Mouse (Mus musculus) gastrocnemius, adult 8-10 months (tissue): ENCODE measurements around the gene Slc22a20. TPM values are rescaled to one million over a fixed set of nuclear protein-coding genes. Genes with fewer than 3 reads are reported as not detected.

Experiments
- DNase-seq, 2 experiments: peaks; one replicate each; pipeline ENCODE4 v3.0.0; 2022; ENCODE audit warnings: low spot score in 2 of 2
- total RNA-seq, 4 experiments: library from RNA; stranded (reverse); gene quantifications; 2 replicates each; pipeline ENCODE4 v1.2.4; 2022

Gene Slc22a20
- total RNA-seq, 4 experiments from 2014 or later: not detected

DNA sequence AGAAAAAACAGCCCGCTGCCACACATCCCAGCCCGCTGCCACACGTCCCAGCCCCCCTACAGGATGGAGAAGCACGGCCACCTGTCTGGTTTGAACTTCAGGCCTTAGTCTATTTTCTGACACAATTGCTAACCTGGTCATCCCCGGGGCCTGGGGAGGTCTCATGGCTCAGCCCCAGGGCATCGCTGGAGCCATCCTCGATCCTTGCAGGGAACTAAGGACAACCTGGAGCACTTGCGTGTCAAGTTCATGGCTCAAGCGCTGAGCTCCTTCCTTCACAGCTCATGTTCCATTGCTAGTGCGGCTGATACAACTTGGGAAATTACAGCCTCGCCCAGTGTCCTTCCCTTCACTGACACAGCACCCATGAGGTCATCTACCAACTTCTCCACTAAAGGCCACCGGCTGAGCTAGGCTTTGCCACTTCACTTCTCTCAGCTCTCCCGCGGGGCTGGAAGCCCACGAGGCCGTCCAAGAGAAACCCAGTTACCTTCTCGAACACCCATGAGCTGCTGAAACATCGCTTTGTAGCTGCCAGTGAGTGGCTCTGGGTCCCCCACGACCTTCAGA is 32.7 kb downstream of the Slc22a20 start:
- DNase-seq: no peak

DNA sequence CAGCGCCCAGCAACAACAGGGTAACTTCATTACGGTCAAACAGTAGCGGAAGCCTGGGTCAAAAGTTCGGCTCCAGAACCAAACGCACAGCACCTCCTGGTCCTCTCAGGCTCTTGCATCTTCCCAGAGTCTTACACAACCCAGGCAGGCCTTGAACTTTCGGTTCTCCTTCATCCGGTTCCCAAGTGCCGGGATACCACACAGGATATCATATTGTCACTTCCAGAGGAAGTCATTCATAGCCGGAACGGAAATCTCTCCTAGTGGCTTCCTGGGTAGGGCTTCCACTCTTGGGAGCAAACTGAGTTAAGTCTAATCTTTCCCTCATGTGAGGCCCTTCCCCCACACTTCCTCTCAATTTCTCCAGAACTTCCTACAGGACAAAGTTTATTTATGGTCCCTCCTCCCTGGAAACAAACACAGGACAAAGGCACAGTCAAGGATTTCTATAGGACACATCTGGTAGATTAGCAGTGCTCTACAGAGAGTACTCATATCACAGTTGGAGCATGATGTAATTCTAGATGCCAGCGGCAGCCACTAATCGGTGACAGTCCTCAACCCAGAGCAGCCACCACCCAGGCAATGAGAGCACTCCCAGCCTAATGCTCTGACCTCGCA is 33.8 kb downstream of the Slc22a20 start:
- DNase-seq: no peak

DNA sequence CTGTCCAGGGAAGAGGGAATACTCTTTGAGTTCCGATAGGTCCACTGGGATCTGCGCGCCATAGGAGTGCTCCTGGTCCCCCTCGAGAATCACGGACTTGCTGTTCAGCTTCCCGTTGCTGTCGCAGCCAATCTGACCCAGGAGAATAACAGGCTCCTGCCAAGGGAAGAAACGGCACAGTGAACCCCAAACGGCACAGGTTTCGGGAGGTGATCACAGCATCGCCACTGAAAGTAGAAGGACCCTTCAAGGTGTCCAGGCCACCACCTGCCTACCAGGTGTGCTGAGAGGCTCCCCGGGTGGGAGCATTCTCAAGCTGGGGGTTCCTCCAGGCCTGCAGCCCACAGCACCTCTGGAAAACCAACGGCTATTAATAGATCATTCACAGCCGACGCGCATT is 34.3 kb downstream of the Slc22a20 start:
- no peak for DNase-seq

DNA sequence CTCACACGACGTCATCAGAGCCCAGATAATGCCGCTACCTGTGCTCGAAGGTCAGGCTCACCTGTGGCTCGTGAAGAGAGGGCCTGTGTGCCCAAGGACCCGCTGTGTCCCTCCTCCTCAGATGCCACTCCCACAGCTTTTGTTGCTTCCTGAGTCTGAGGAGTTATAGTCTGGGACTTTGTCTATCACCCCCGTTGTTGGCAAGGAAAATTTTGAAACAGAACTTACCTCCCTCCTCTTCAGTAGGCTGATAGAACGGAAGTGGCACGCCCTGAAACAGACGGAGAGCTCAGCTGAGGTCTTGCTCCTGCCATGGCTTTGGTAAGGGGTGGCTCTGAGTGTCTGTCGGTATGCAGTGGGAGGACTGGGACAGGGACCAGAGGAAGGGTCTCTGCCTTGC is 35.7 kb downstream of the Slc22a20 start:
- DNase-seq: no peak

DNA sequence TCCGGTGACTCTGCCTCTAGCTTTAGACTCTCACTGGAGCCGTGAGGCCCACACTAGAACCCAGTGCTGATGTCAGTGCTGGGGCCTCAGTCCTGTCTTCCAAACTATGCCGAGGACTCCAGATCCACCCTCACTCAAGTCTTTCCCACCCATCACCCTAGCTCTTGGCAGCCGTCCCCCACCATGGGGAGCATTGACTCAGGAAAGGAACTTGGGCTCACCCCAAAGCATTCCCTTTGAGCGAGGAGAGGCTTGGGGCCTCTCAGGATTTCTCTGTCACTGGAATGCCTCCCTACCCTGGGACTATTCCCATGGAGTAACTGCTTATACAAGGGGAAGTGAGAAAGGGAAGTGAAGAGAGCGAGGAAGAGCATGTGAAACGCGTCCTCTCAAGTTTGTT is 40.1 kb downstream of the Slc22a20 start:
- peak in 1 of 2 experiments; percentile 63 for DNase-seq

DNA sequence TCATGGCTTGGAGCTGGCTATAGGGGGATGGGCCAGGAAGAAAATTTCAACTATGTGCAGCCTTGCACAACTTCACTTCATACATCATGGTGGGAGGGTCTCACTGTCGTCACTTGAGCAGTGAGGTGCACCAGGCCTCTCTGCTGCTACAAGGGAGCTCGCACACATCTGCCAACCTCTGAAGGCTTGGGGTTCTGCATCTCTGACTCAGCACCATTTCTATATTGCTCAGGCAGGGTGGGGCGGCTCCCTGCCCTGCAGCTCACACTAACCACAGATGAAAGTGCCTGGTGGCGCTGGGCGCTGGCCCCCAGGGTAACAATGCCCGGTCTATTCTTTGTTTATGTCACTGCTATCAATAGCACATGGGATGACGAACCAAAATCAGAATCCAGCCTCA is 40.9 kb downstream of the Slc22a20 start:
- no peak for DNase-seq

DNA sequence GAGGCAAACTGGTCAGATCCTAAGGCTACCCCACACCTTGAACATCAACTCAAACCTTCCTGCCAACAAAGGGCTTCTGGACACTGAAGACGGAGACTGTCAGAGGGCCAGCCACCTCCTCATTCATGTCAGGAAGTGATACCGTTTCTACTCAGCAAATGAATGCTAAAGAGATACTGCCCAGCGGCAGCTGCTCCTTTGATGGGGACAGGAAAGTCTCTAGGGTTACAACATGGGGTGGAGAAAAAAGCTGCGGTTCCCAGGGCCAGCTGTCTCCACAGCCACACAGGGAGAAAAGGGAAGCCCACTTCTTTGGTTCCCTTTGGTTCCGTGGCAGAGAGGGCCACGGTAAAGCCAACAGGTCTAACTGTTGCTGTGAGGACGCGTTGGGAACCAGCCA is 41.8 kb downstream of the Slc22a20 start:
- DNase-seq: no peak

DNA sequence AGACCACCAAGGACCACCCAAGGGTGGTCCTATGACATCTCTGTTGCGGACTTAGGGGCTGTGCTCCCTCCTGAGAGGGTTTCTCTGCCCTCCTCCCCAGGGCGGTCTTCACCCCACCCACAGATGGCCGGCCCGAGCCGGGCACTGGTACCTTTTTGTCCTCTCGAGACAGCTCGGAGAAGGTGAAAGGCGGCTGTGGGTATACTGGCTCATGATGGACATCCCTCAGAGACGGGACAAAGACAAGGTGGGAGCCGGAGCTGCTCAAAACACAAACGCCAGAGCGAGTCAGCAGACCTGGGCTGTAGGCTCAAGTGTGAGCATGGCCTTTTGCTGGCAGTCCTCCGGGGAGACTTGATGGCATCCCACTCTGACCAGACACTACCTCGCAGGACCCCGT is 42.5 kb downstream of the Slc22a20 start:
- no peak for DNase-seq

DNA sequence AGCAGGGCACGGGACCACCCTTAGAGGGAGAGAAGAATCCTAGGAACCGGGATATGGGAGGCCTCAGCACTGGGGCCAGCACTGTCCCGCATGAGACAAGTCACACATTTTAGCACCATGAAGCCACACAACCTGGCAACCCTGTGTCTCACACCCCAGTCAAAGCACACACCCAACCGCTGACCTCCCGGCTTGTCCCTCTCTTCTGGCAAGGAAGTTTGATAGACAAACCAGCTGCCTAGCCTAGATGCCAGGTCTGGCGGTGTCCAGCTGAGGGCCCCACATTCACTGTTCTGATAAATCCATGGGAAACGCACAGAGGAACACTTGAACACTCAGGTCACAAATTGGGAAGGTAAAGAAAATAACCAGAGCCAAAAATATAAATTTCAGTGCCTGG is 43.4 kb downstream of the Slc22a20 start:
- DNase-seq: peak in 1 of 2 experiments; percentile 53

DNA sequence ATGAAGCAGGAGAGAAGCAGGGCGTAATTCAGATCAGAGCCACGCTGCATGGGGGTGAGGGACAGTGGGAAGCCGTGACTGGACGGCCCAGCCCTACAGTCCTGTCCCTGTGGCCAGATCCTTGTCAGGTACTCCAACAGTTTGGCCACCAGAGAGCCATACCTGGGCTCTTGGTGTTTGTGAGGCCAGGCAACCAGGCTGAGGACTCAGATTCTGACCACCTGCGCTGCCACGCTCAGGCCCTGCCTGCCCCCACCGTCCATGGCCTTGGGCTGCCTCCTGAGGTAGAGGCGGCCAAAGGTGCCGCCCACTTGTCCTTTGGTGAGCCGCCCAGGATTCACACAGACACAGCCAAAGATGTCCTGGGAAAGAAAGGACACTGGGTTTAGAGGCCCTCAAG is 45.3 kb downstream of the Slc22a20 start:
- peak in 1 of 2 experiments; percentile 54 for DNase-seq

DNA sequence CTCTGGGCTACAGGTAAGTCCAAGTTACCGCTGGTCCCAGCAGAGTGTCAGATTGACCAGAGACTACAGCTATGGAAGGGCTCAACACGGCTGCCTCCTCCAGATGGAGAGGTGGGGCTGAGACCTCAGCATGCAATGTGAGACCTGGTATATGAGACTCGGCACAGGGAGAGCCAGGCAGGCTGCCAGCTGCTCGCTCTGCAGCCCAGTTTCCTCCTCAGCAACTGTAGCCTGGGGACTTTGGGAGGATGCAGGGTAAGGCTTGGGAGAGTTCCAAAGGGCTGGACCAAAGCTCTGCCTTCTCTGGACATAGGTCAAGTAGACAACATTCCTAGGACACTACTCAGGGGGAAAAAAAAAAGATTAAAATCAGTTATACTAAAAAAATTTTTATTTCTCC is 45.8 kb downstream of the Slc22a20 start:
- peak; percentile 92 to 94 for DNase-seq

DNA sequence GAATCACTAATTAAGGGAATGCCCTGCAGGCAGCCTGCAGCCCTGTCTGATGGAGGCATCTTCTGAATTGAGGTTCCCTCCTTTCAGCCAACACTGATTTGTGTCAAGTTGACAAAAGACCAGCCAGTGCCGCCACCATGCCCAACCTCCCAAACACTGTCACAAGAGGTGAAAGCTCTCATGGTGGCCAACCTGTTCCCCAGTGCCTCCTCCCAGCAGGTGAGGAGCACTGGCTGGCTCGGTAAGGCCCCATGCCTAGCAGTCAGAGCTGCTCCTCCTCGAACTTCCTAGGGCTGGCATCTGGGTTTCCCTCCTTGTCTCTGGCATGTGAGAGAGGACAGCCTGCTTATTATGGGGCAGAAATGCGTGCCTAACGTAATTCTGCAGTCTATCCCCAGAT is 46.2 kb downstream of the Slc22a20 start:
- DNase-seq: no peak

DNA sequence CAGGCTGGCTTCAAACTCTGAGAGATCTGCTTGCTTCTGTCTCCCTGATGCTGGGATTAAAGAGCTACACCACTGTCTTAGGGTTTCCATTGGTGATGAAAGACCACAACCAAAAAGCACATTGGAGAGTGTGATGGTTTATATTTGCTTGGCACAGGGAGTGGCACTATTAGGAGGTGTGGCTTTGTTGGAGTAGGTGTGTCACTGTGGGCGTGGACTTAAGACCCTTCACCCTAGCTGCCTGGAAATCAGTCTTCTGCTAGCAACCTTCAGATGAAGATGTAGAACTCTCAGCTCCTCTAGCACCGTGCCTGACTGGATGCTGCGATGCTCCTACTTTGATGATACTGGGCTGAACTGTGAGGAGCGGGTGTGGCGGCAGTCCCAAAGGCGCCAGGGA is 47.4 kb downstream of the Slc22a20 start:
- no peak for DNase-seq

DNA sequence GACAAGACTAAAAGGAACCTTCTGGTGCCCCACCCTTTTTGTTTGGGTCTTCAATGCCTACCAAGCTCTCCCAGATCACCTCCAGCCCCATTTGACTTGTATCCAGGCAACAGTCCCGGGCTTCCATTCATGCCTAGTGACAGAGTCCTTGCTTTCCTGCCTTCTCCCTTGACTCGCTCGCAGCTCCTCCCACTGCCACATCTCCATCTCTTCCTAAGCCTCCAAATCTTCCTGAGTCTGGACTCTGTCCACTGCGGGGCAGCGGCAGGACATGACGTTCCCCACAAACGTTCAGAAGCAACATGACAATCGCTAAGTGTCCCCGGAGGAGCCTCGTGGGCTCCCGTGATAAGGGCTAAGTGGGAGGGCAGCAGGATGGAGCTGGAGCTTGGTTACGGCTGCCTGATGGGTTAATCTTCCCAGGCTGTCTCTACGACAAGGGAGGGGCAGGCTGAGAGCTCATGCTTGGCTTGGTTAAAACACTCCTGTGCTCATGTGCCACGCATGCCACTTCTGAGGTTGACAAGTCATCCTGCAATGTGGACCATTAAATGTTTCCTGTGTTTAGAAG is 48.0 kb downstream of the Slc22a20 start:
- DNase-seq: no peak

DNA sequence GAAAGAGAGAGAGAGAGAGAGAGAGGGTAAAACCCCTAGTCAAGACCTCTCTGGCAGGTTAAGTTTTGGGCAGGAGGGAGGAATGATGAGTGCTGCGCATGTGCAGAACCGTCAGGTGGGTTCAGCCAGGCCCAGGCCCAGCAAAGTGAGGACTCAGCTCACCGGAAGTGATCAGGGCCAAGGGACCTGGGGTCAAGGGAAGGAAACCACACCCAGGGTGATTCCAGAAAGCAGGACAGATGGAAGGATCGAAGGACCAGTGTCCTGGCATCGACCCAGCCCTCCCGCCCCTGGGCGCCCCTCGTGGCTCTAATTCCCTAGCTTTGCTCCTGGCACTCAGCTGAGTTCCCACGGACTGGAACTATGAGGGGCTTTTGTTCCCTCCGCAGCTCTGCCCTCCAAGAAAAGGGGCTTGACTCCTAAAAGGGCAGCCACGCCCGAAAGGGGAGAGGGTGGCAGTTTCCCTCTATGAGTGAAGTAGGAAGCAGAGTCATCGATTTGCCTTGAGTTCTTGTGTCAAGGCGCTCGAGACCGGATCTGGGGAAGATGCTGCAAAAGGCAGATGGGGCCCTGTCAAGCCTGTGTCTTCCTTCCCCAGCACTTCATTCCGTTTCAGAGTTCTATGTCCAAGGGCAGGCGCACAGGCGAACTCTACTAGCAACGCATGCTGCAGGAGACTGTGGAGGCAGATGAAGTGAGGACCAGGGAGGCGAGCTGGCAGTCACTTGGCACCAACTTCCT is 48.7 kb downstream of the Slc22a20 start:
- no peak for DNase-seq

DNA sequence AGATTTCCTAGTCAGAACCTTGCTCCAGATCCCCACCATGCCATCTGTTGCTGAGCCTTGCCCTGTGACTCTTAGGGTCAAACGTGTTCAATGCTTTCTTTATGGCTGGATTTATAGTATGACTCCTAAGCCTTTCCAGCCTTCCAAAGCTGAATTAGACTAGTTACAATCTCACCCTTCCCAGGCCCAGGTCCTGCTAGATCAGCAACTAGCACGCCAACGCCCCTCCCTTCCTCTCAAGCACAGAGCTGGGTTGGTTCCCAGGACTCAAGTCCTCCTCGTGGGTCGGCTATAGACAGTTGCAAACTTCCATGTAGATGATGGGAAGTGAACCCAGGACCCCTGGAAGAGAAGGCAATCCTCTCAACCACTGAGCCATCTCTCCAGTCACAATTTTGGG is 50.3 kb downstream of the Slc22a20 start:
- DNase-seq: no peak

DNA sequence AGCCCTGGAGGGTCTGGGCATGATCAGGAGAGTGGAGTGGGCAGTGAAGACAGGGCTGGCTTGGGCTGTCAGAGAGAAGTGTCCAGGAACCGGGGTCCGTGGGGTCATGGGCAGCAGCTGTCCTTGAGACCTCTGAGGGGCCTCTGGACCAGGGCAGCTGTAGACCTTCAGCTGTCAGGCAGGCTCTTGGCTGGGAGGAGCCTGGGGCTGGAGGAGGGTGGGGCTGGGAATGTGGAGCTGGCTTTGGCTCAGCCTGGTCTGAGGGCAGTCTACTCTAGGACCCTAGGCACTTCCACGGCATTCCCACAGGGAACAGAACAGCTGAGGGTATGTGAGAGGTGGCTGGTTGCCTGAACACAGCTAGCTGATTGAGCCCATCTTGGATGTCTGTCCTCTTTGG is 50.7 kb downstream of the Slc22a20 start:
- DNase-seq: no peak

DNA sequence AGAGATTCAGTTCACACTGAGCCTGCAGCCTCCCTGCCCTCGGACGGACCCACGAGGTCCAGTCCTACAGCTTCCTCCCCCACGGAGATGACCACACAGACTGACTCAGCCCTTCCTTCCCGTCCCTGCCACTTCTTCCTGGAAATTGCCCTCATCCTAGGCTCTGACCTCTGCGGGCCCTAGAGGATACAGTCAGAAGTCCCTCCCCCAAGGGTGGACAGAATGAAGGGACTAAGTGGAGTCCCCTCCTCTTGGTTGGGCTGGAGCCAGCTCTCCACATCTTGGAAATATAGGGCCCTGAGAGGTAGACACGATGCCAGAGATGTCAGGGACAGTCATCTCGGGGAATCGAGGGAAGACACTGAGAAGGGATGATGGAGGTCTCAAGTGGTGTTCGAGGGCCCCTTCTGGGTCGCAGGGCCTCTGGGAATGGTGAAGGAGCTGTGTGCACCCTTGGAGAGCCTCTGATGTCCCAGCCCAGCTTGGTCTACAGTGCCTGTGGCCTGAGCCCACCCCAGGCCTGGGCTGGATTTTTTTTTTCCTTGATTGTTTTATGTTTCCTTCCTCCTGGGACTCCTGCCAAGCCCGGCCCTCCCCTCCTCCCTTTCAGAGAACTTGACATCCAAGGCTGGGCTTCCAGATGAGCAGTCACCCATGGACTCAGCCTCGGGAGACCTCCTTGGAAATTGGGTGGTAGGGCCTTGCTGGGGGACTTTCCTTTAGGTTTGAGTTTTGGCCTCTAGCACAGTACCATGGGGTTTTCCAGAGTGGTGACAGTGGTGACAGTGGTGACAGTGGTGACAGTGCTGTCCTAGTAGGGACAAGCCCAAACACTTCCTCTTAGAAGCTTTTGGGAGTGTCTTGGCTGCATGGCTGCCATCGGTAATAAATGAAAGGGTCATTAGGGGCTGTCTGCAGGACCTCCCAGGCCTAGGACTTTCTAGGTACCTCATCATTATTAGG is 56.0 kb downstream of the Slc22a20 start:
- no peak for DNase-seq

DNA sequence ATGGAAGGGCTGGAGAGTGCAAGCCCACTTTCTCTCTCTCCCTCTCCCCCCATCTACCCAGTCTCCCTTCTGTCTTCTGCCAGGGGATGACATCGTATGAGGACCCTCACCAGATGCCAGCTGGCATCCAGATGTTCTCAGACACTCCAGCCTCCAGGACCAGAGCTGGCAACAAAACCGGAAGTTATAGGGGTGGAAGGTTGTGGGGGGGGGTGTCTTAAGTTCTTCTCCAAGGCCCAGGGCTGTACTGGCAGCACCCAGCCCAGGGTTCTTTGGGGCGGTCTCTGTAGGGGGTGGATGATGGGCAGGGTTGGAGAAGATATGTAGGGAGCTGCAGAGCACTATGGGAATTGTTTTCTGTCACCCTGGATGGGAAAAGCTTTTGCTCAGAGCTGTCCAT is 57.4 kb downstream of the Slc22a20 start:
- no peak for DNase-seq

DNA sequence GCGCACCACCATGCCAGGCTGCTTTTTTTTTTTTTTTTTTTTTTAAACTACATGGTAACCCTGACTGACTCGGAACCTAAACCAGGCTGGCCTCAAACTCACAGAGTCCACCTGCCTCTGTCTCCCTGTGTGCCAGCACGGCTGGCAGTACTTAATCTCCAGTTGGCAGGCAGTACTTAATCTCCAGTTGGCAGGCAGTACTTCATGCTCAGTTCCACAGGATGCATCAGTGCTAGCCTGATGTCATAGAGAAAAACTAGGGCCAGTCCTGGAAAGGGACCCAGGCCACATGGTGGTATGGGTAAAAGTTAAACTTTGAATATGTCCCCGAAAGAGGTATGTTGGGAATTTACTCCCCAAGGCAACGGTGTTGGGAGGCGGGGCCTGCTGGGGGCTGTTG is 57.8 kb downstream of the Slc22a20 start:
- DNase-seq: peak in 1 of 2 experiments; percentile 42

DNA sequence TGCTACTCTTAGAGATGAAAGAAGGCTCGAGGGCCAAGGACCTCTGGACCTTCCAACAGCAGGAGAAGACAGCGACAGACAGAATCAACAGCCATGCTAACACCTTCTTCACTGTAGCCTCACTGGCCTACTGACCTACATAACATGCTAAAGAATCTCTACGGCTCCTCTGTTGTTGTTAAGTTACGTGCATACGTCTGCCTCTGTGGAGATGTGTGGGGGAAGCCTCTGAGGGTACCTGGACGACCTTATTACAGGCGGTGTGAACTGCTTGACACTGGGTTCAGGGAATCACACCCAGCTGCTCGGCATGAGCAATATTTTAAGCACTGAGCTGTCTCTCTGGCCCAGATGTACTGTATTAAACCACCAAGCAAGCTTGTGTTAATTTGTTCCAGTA is 58.4 kb downstream of the Slc22a20 start:
- DNase-seq: no peak
